Mouse (Mus musculus): Measurements from ENCODE around the gene Krtap31-2. TPM values are rescaled to one million over a fixed set of nuclear protein-coding genes. Genes with fewer than 3 reads are reported as not detected.

Gene Krtap31-2
- polyA plus RNA-seq, 1 experiment from 2014 or later = not detected

DNA sequence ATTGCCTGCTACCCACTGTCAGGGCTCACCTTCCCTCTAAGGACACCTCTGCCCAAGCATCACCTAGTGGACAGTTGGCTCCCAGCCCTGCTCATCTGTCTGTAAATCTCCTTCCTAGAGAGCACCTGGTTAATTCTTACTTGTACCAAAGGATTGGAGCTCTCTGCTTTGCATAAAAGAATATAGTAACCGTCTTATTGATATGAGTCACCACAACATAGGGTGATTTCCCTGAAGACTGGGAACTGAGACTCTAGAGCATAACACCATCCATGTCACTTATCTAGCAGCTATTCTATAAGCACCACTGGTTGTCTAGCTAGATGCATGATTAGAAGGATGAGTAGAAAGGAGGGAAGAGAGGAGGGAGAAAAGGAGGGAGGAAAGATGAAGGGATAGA lies 47.4 kb downstream of the Krtap31-2 start:
- Histone ChIP-seq H3K27ac (ENCODE audit: low read depth, low read length) (no peak overlapping the region), H3K9me3 (ENCODE audit: control insufficient read depth, low read length) (no peaks in the 10 kb centered on the region), H3K4me1 (replicated peaks; ENCODE audit: control insufficient read depth, insufficient read depth, low read length) (no peaks in the 10 kb centered on the region), H3K4me2 (no peak overlapping the region), H3K9ac (ENCODE audit: low read depth, low read length) (no peak overlapping the region), H3K27me3 (replicated peaks; ENCODE audit: control insufficient read depth, insufficient read depth, low read length) (no peaks in the 10 kb centered on the region), H3K4me3 (ENCODE audit: low read depth, low read length) (no peak overlapping the region), H3K36me3 (ENCODE audit: control insufficient read depth, insufficient read depth, low read length) (no peaks in the 10 kb centered on the region)
- 88% methylated on average over 1 of the region's 1 CpGs for WGBS
- DNase-seq (ENCODE audit: low spot score) (no peak), ATAC-seq (replicated peaks; ENCODE audit: low FRiP score) (no peak)

DNA sequence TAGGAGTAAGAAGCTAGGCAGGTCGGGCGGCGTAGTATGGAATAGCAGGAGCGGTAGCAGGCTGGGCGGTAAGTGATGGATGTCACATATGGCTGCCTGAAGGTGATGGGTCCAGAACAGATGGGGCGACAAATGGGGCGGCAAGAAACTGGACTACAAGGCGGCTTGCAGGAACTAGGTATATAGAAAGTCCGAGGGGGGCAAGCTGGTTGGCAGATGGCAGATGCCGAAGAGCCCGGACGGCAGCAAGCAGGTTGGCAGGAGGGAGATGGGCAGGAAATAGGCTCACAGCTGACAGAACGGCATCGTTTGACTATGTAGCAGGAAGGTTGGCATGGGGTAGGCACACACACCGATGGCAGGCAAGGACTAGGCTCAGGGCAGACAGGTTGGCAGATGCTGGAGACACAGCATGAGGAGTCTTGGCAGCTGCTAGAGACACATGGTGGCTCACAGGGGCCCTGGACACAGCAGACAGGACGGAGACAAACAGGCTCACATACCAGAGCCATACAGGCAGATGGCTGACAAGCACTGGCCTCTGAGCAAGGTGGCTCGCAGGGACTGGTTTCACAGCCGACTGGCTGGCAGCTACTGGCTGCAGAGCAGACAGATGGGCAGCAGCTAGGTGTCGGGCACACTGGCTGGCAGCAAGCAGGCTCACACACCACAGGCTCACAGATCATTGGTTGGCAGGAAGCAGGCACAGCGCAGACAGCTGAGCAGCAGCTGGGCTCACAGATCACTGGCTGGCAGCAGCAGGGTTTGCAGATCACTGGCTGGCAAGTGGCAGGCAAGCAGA lies 49.4 kb downstream of the Krtap31-2 start:
- Histone ChIP-seq H3K9me3 (ENCODE audit: control insufficient read depth, low read length) (no peaks in the 10 kb centered on the region), H3K4me3 (ENCODE audit: low read depth, low read length) (no peak overlapping the region), H3K36me3 (ENCODE audit: control insufficient read depth, insufficient read depth, low read length) (no peaks in the 10 kb centered on the region), H3K27me3 (replicated peaks; ENCODE audit: control insufficient read depth, insufficient read depth, low read length) (no peaks in the 10 kb centered on the region), H3K9ac (ENCODE audit: low read depth, low read length) (no peak overlapping the region), H3K27ac (ENCODE audit: low read depth, low read length) (no peak overlapping the region), H3K4me2 (no peak overlapping the region), H3K4me1 (replicated peaks; ENCODE audit: control insufficient read depth, insufficient read depth, low read length) (no peaks in the 10 kb centered on the region)
- WGBS = 82% methylated on average over 20 of the region's 20 CpGs
- ATAC-seq (replicated peaks; ENCODE audit: low FRiP score) = no peak
- no peak for DNase-seq (ENCODE audit: low spot score)

- Histone ChIP-seq H3K4me2 (no peak within 1 kb of the TSS), H3K36me3 (ENCODE audit: control insufficient read depth, insufficient read depth, low read length) (no peaks in the 10 kb centered on the region), H3K9me3 (ENCODE audit: control insufficient read depth, low read length) (no peaks in the 10 kb centered on the region), H3K27ac (ENCODE audit: low read depth, low read length) (no peak within 1 kb of the TSS), H3K4me1 (replicated peaks; ENCODE audit: control insufficient read depth, insufficient read depth, low read length) (no peaks in the 10 kb centered on the region), H3K4me3 (ENCODE audit: low read depth, low read length) (no peak within 1 kb of the TSS), H3K27me3 (replicated peaks; ENCODE audit: control insufficient read depth, insufficient read depth, low read length) (no peaks in the 10 kb centered on the region), H3K9ac (ENCODE audit: low read depth, low read length) (no peak within 1 kb of the TSS)
- 83% methylated on average over 8 of the region's 8 CpGs for WGBS
- no peak for DNase-seq (ENCODE audit: low spot score)
- no peak for ATAC-seq (replicated peaks; ENCODE audit: low FRiP score)
These were observed 50.1 kb downstream of the Krtap31-2 start, which contains the start of gene Krtap16-1 for GRCm38 (mm10) chr11:99986180-99986647. Gene Krtap16-1, minus strand, starts transcription at chr11:99986597.

Other genes starting within 250 kb of the Krtap31-2 start
- gene Gm14190, start 245.6 kb upstream of the Krtap31-2 start, polyA plus RNA-seq (2014; fragmentation: Nextera tagmentation; extraction: Ambion mirVana) = not detected in 2 replicates
- gene Gm14180, start 202.0 kb upstream of the Krtap31-2 start, polyA plus RNA-seq (2014; fragmentation: Nextera tagmentation; extraction: Ambion mirVana) = not detected in 2 replicates
- gene Gm11595, start 163.4 kb upstream of the Krtap31-2 start, polyA plus RNA-seq (2014; fragmentation: Nextera tagmentation; extraction: Ambion mirVana) = not detected in 2 replicates
- gene Krtap4-8, start 155.6 kb upstream of the Krtap31-2 start, polyA plus RNA-seq (2014; fragmentation: Nextera tagmentation; extraction: Ambion mirVana) = not detected in 2 replicates
- not detected in 2 replicates for gene Krtap4-9, start 151.1 kb upstream of the Krtap31-2 start, polyA plus RNA-seq (2014; fragmentation: Nextera tagmentation; extraction: Ambion mirVana)
- gene Gm11596, start 142.8 kb upstream of the Krtap31-2 start, polyA plus RNA-seq (2014; fragmentation: Nextera tagmentation; extraction: Ambion mirVana) = not detected in 2 replicates
- gene Gm11569, start 137.4 kb upstream of the Krtap31-2 start, polyA plus RNA-seq (2014; fragmentation: Nextera tagmentation; extraction: Ambion mirVana) = not detected in 2 replicates
- not detected in 2 replicates for gene Gm11554, start 131.8 kb upstream of the Krtap31-2 start, polyA plus RNA-seq (2014; fragmentation: Nextera tagmentation; extraction: Ambion mirVana)
- gene Krtap4-13, start 126.4 kb upstream of the Krtap31-2 start, polyA plus RNA-seq (2014; fragmentation: Nextera tagmentation; extraction: Ambion mirVana) = not detected in 2 replicates
- not detected in 2 replicates for gene Gm11564, start 120.6 kb upstream of the Krtap31-2 start, polyA plus RNA-seq (2014; fragmentation: Nextera tagmentation; extraction: Ambion mirVana)
- not detected in 2 replicates for gene 2300003K06Rik, start 98.2 kb upstream of the Krtap31-2 start, polyA plus RNA-seq (2014; fragmentation: Nextera tagmentation; extraction: Ambion mirVana)
- not detected in 2 replicates for gene Krtap4-16, start 84.7 kb upstream of the Krtap31-2 start, polyA plus RNA-seq (2014; fragmentation: Nextera tagmentation; extraction: Ambion mirVana)
- gene Gm11568, start 78.4 kb upstream of the Krtap31-2 start, polyA plus RNA-seq (2014; fragmentation: Nextera tagmentation; extraction: Ambion mirVana) = not detected in 2 replicates
- gene Gm11559, start 71.8 kb upstream of the Krtap31-2 start, polyA plus RNA-seq (2014; fragmentation: Nextera tagmentation; extraction: Ambion mirVana) = not detected in 2 replicates
- not detected in 2 replicates for gene Krtap9-1, start 62.9 kb upstream of the Krtap31-2 start, polyA plus RNA-seq (2014; fragmentation: Nextera tagmentation; extraction: Ambion mirVana)
- gene Gm11567, start 57.1 kb upstream of the Krtap31-2 start, polyA plus RNA-seq (2014; fragmentation: Nextera tagmentation; extraction: Ambion mirVana) = not detected in 2 replicates
- gene Krtap31-1, start 28.4 kb upstream of the Krtap31-2 start, polyA plus RNA-seq (2014; fragmentation: Nextera tagmentation; extraction: Ambion mirVana) = not detected in 2 replicates
- not detected in 2 replicates for gene Gm11565, start 21.5 kb upstream of the Krtap31-2 start, polyA plus RNA-seq (2014; fragmentation: Nextera tagmentation; extraction: Ambion mirVana)
- gene Krtap9-5, start 12.2 kb downstream of the Krtap31-2 start, polyA plus RNA-seq (2014; fragmentation: Nextera tagmentation; extraction: Ambion mirVana) = not detected in 2 replicates
- not detected in 2 replicates for gene Krtap29-1, start 42.8 kb downstream of the Krtap31-2 start, polyA plus RNA-seq (2014; fragmentation: Nextera tagmentation; extraction: Ambion mirVana)
- gene Krtap16-1, start 50.3 kb downstream of the Krtap31-2 start, polyA plus RNA-seq (2014; fragmentation: Nextera tagmentation; extraction: Ambion mirVana) = not detected in 2 replicates
- not detected in 2 replicates for gene Krtap17-1, start 57.7 kb downstream of the Krtap31-2 start, polyA plus RNA-seq (2014; fragmentation: Nextera tagmentation; extraction: Ambion mirVana)
- gene Krt33a, start 79.9 kb downstream of the Krtap31-2 start, polyA plus RNA-seq (2014; fragmentation: Nextera tagmentation; extraction: Ambion mirVana) = not detected in 2 replicates
- gene Krt33b, start 93.6 kb downstream of the Krtap31-2 start, polyA plus RNA-seq (2014; fragmentation: Nextera tagmentation; extraction: Ambion mirVana) = not detected in 2 replicates
- gene Krt34, start 105.3 kb downstream of the Krtap31-2 start, polyA plus RNA-seq (2014; fragmentation: Nextera tagmentation; extraction: Ambion mirVana) = not detected in 2 replicates
- not detected in 2 replicates for gene Krt31, start 114.3 kb downstream of the Krtap31-2 start, polyA plus RNA-seq (2014; fragmentation: Nextera tagmentation; extraction: Ambion mirVana)
- gene Krt32, start 151.9 kb downstream of the Krtap31-2 start, polyA plus RNA-seq (2014; fragmentation: Nextera tagmentation; extraction: Ambion mirVana) = not detected in 2 replicates
- not detected in 2 replicates for gene Krt35, start 159.9 kb downstream of the Krtap31-2 start, polyA plus RNA-seq (2014; fragmentation: Nextera tagmentation; extraction: Ambion mirVana)
- not detected in 2 replicates for gene Krt36, start 169.3 kb downstream of the Krtap31-2 start, polyA plus RNA-seq (2014; fragmentation: Nextera tagmentation; extraction: Ambion mirVana)
- gene Krt13, start 185.3 kb downstream of the Krtap31-2 start, polyA plus RNA-seq (2014; fragmentation: Nextera tagmentation; extraction: Ambion mirVana) = 0.14 TPM in 1 of 2 replicates, not detected in the other
- gene Krt15, start 199.6 kb downstream of the Krtap31-2 start, polyA plus RNA-seq (2014; fragmentation: Nextera tagmentation; extraction: Ambion mirVana) = 0.25 TPM in 1 of 2 replicates, not detected in the other
- gene Krt19, start 212.4 kb downstream of the Krtap31-2 start, polyA plus RNA-seq (2014; fragmentation: Nextera tagmentation; extraction: Ambion mirVana) = 9.6 and 12.4 TPM in 2 replicates